Mouse (Mus musculus) stomach, embryonic 14.5 days (tissue): ENCODE measurements around the gene Rab25. TPM values are rescaled to one million over a fixed set of nuclear protein-coding genes. Genes with fewer than 3 reads are reported as not detected.

Experiments used
- ATAC-seq: fragments of 200-750 bp; cut with Nextera tagmentation; 2 replicates; pipeline ENCODE4 v1.8.0; 2017; ENCODE audit warnings: low read depth, moderate TSS enrichment; ENCODE audit not compliant: insufficient number of reproducible peaks, insufficient read depth, low FRiP score
- H3K27ac ChIP-seq: fragments of 300-500 bp; sonication (generic); 2 replicates; pipeline ENCODE4 v1.5.1; 2014; ENCODE audit warnings: mild to moderate bottlenecking, low read length, moderate library complexity, mixed read lengths
- H3K27me3 ChIP-seq: fragments of 300-500 bp; sonication (generic); 2 replicates; pipeline ENCODE4 v1.6.1; 2014; ENCODE audit warnings: low read length, control low read depth, mixed read lengths; ENCODE audit not compliant: control insufficient read depth, insufficient read depth
- H3K36me3 ChIP-seq: fragments of 300-500 bp; sonication (generic); 2 replicates; pipeline ENCODE4 v1.6.1; 2014; ENCODE audit warnings: mild to moderate bottlenecking, control low read depth, low read length, moderate library complexity, mixed read lengths; ENCODE audit not compliant: control insufficient read depth, insufficient read depth
- H3K4me1 ChIP-seq: fragments of 300-500 bp; sonication (generic); 2 replicates; pipeline ENCODE4 v1.6.1; 2014; ENCODE audit warnings: low read length, control low read depth, mixed read lengths; ENCODE audit not compliant: control insufficient read depth, insufficient read depth
- H3K4me2 ChIP-seq: fragments of 300-500 bp; sonication (generic); replicated peaks from 2 replicates; pipeline ENCODE4 v1.6.1; 2014; ENCODE audit warnings: low read depth, low read length, control low read depth
- H3K4me3 ChIP-seq: fragments of 300-500 bp; sonication (generic); 2 replicates; pipeline ENCODE4 v1.5.1; 2014; ENCODE audit warnings: low read depth, low read length, control low read depth
- H3K9ac ChIP-seq: fragments of 300-500 bp; sonication (generic); replicated peaks from 2 replicates; pipeline ENCODE4 v1.6.1; 2014; ENCODE audit warnings: low read depth, mild to moderate bottlenecking, control low read depth, low read length, moderate library complexity, mixed read lengths
- H3K9me3 ChIP-seq: fragments of 300-500 bp; sonication (generic); 2 replicates; pipeline ENCODE4 v1.6.1; 2016; ENCODE audit warnings: low read depth, low read length, control low read depth; ENCODE audit not compliant: control insufficient read depth
- WGBS: fragments of 180-500 bp; shearing (Covaris S2); extraction: QIAGEN DNeasy Blood & Tissue Kit; methylation state at CpG from one replicate; pipeline ENCODE4 v1.1.7; 2014; 5-methylcytosine and 5-hydroxymethylcytosine counted together
- polyA plus RNA-seq: library from polyadenylated mRNA; unstranded; fragments of >200 nt; fragmentation: Nextera tagmentation; extraction: Ambion mirVana; gene quantifications from 2 replicates; pipeline ENCODE4 v1.2.1, GENCODE M21; 2014

Gene Rab25
- polyA plus RNA-seq, 1 experiment from 2014 or later: 57.0 TPM

- Histone ChIP-seq H3K4me2 (no peak overlapping the region), H3K27ac (no peak overlapping the region), H3K36me3 (no peaks in the 10 kb centered on the region), H3K4me3 (no peak overlapping the region), H3K9me3 (no peaks in the 10 kb centered on the region), H3K27me3 (no peaks in the 10 kb centered on the region), H3K9ac (no peak overlapping the region), H3K4me1 (peaks cover 16% of the 10 kb centered on the region)
- ATAC-seq: no peak
- 82% methylated on average over 2 of the region's 2 CpGs for WGBS
Observed at GRCm38 (mm10) chr3:88516407-88516806, 31.7 kb downstream of the Rab25 start.

DNA sequence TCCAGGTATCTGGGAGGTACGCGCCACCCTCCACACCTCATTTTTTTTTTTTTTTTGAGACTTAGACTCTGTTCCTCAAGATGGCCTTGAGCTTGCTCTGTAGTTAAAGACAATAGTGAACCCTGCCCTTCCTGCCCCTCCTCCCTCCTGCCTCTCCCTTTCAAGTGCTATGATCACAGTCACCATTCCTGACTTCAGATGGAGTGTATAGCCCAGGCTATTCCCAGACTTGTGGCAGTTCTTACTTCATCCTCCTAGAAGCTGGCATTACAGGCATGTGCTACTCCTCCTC lies 33.1 kb downstream of the Rab25 start:
- no peak for ATAC-seq
- H3K4me1 ChIP-seq: peaks cover 24% of the 10 kb centered on the region
- H3K27me3 ChIP-seq: no peaks in the 10 kb centered on the region
- H3K9ac ChIP-seq: no peak overlapping the region
- no peaks in the 10 kb centered on the region for H3K36me3 ChIP-seq
- WGBS: 90% methylated on average over 2 of the region's 2 CpGs
- H3K4me2 ChIP-seq: no peak overlapping the region
- H3K9me3 ChIP-seq: no peaks in the 10 kb centered on the region
- no peak overlapping the region for H3K27ac ChIP-seq
- H3K4me3 ChIP-seq: no peak overlapping the region

DNA sequence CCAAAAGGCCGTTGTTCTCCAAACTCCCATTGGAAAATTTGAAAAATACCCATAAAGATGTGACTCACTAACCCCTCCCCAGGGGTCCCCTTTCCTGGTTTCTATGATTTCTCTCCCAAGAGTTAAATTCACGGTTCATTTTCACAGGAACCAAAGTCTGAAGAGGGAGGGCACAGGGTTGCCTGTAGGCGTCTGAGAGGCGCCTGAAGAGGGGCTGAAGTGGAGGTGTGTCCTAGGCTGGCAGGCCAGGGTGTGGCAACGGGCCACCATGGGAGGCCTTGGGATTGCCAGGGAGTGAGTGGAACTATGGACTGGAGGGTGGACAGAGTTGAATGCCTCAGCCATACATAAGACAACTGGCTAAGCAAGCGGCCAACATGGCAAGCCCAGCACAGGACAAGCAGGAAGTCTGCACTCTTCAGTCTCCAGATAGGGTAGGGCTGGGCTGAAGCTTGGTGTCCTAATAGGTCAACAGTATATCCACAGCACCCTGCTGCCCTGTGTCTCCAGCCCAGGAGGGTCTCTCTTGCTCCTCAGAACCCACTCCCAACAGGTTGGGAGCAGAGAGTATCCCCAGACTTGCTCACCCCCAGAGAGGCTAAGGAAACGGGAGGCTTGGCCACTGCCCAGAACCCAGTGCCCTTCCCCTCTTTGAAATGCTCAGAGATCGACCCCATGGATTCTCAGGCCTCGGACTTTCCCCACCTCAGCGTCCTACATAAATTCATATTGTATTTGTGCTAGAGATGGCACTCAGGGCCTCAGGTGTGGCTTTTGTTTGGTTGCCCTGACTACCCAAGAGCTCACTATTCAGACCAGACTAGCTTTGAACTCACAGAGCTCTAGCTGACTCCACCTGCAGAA lies 33.6 kb downstream of the Rab25 start:
- H3K27ac ChIP-seq: no peak overlapping the region
- H3K36me3 ChIP-seq: no peaks in the 10 kb centered on the region
- no peaks in the 10 kb centered on the region for H3K27me3 ChIP-seq
- no peak overlapping the region for H3K4me2 ChIP-seq
- no peak overlapping the region for H3K9ac ChIP-seq
- peaks cover 27% of the 10 kb centered on the region for H3K4me1 ChIP-seq
- H3K9me3 ChIP-seq: no peaks in the 10 kb centered on the region
- WGBS: 73% methylated on average over 10 of the region's 10 CpGs
- H3K4me3 ChIP-seq: no peak overlapping the region
- no peak for ATAC-seq

- 73% methylated on average over 7 of the region's 7 CpGs for WGBS
Observed at GRCm38 (mm10) chr3:88513546-88514115, 34.5 kb downstream of the Rab25 start.

DNA sequence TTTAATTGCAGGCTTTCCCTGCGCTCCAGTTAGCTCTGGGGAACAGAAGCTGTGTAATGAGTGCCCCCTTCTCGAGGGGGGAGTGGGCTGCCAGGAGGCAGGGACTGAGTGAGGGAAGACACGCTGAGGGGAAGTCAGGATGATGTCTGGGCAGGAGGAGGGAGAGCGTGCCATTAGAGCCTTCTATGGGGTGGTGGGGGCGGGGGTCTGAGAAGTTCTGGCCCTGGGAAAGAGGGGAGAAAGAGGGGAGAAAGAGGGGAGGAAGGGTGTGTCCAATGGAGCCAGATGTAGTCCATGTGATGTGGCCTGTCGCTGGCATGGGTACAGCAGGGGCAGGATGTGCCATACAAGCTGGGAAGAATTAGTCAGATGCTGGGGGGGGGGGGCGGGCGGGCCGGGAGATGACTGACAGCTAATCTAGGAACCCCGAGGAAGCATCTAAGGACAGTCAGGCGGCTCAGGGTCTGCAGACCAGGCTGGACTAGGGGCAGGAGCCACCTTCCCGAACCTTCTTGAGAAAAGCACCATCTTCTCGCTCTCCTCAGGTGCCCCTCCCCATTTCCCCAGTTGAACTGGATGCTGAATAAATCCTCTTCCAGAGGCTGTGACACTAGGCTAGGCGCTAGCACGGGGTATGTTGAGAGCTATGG lies 35.1 kb downstream of the Rab25 start:
- Histone ChIP-seq H3K4me1 (peaks cover 31% of the 10 kb centered on the region), H3K9ac (no peak overlapping the region), H3K27me3 (no peaks in the 10 kb centered on the region), H3K4me2 (no peak overlapping the region), H3K9me3 (no peaks in the 10 kb centered on the region), H3K27ac (no peak overlapping the region; the same call in 1 of the 2 replicates), H3K36me3 (no peaks in the 10 kb centered on the region), H3K4me3 (no peak overlapping the region)
- WGBS: 41% methylated on average over 12 of the region's 15 CpGs
- no peak for ATAC-seq

More at GRCm38 (mm10) chr3:88513546-88514115, 34.5 kb downstream of the Rab25 start:
- Histone ChIP-seq H3K27ac (no peak overlapping the region), H3K9ac (no peak overlapping the region), H3K4me2 (no peak overlapping the region), H3K36me3 (no peaks in the 10 kb centered on the region), H3K4me3 (no peak overlapping the region), H3K9me3 (no peaks in the 10 kb centered on the region), H3K27me3 (no peaks in the 10 kb centered on the region), H3K4me1 (peaks cover 31% of the 10 kb centered on the region)
- ATAC-seq: no peak

DNA sequence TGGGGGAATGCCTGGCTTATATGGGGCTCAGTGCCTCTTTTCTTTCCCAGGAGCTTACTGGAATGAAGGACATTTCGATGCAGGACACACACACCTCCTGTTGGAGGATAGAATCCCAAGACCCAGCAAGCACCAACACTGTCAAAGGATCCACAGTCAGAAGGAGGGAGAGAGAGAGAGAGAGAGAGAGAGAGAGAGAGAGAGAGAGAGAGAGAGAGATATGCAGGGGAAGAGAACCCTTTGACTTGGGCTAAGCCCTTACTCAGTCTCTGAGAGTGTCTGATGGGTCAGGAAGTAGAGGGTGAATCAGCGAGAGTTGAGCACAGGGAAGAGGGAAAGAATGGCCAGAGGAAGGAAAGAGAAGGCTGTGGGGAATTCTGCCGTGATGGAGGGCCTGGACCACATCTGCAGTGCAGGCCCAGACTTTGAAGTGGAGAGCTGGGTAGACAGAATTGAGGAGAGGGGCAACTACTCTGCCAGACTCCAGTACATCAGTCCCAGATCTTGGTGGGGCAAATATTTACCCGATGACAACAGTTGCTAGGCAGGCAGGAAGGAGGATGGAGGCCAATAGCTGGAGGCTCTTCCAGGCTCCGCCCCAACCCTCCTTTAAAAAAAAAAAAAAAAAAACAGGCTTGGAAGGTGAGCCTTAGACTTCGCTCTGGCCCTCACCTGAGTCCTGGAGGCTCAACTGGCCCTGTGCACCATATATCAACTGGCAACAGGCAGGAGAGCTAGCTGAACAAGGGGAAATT lies 35.8 kb downstream of the Rab25 start:
- Histone ChIP-seq H3K9ac (no peak overlapping the region), H3K4me2 (no peak overlapping the region)

GRCm38 (mm10) chr3:88511559-88511958 lies 36.5 kb downstream of the Rab25 start:
- H3K9me3 ChIP-seq: no peaks in the 10 kb centered on the region
- H3K36me3 ChIP-seq: no peaks in the 10 kb centered on the region
- H3K4me2 ChIP-seq: no peak overlapping the region
- H3K9ac ChIP-seq: no peak overlapping the region
- no peak for ATAC-seq
- 34% methylated on average over 4 of the region's 4 CpGs for WGBS
- no peak overlapping the region for H3K4me3 ChIP-seq
- no peak overlapping the region for H3K27ac ChIP-seq
- H3K4me1 ChIP-seq: peaks cover 31% of the 10 kb centered on the region
- no peaks in the 10 kb centered on the region for H3K27me3 ChIP-seq

More for the DNA sequence above, 35.8 kb downstream of the Rab25 start:
- Histone ChIP-seq H3K27me3 (no peaks in the 10 kb centered on the region), H3K27ac (peak overlapping the region; percentile 33; the same call in 1 of the 2 replicates), H3K4me1 (peaks cover 31% of the 10 kb centered on the region), H3K36me3 (no peaks in the 10 kb centered on the region), H3K9me3 (no peaks in the 10 kb centered on the region), H3K4me3 (no peak overlapping the region)
- no peak for ATAC-seq
- WGBS: 37% methylated on average over 6 of the region's 6 CpGs
